Mouse (Mus musculus): ENCODE measurements around the gene Castor2.

- TF ChIP-seq POLR2A (IDR thresholded peaks at IDR 0.05; ENCODE audit: control insufficient read depth, extremely low read depth, insufficient read depth, low read length, poor library complexity): no peak
- TF ChIP-seq CTCF (IDR thresholded peaks at IDR 0.05; ENCODE audit: borderline replicate concordance, control insufficient read depth, extremely low read depth, insufficient read depth, low read length, poor library complexity): no peak
Observed at GRCm38 (mm10) chr5:134142381-134142780, 42.9 kb downstream of the Castor2 start.
